Comparison of ENCODE assay signal across 13 mouse cellular contexts in the genomic region with DNA sequence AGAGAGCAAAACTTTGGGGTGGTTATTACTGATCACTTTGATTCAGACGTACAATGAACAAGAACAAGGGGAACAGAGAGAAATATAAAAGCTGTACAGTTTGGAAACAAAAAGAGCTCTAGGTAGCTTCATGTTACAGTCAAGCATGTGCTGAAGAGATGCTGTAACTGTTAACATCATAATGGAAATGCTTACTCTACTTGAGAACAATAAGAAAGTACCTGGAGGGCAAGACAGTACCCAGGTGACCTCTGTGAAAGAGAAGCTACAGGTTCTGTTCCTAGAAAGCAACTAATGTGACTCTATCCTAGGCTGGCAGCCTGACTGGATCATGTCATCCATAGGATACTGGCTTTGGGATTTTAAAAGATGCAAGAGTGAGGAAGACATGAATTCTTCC. TPM values are rescaled to one million over a fixed set of nuclear protein-coding genes. Genes with fewer than 3 reads are reported as not detected.
"Had no signal": no experiment of that assay in that cellular context is flagged by ENCODE, and none has a peak within 500 bp of the region (broad histone marks: within the 10 kb centered on the region; RNA-seq: fewer than 3 reads in every experiment).

No protein-coding gene starts in this region.

- DNase-seq: retina, postnatal 1 day; right cerebral cortex, adult 18-20 months; right cerebral cortex, postnatal 14 days; right cerebral cortex, postnatal 25 days; right cerebral cortex, postnatal 4 days; spleen, adult 18-20 months; thymus, adult 18-20 months; thymus, adult 2 months; thymus, postnatal 14 days; thymus, postnatal 25 days; thymus, postnatal 36 days; thymus, postnatal 4 days had no signal

RNA-seq across cellular contexts. Expression of gene Cfc1, which starts 11.6 kb away (rescaled TPM):
- total RNA-seq: neutrophil, adult 5-6 weeks had no signal

RNA-seq across cellular contexts. Expression of gene Prss40, which starts 13.7 kb away (rescaled TPM):
- total RNA-seq: neutrophil, adult 5-6 weeks had no signal

RNA-seq across cellular contexts. Expression of gene Amer3, which starts 32.4 kb away (rescaled TPM):
- total RNA-seq: neutrophil, adult 5-6 weeks had no signal

RNA-seq across cellular contexts. Expression of gene Prss39, which starts 48.9 kb away (rescaled TPM):
- total RNA-seq: neutrophil, adult 5-6 weeks had no signal
